Mouse (Mus musculus) ovary, adult 18-20 months (tissue): Measurements from ENCODE around the gene Esp22.
"Not testable (repeated sequence)": the region's sequence is repeated elsewhere in the genome, so short reads cannot be mapped to it uniquely, and the experiment has no call there.

ENCODE experiments used
- DNase-seq: peaks from one replicate; pipeline ENCODE4 v3.0.0; 2022; ENCODE audit warnings: low spot score, mixed read lengths

The Esp22 gene

DNA sequence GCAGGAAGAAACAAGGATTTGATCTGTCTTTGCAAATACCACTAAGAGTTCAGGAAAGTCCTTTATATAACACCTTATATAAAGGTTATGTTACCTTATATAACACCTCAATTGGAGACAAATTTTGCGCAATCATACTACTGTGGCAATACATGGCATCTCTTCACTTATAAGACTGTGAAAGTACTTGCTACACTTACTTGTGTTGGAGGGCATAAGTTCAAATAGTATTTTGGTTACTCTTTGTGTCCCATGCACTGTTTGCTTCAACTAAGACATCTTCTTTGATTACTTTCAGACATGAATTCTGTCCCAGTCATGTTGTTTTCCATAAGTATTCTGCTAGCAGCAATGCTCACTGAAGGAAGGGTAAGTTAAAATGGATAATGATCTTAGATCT is at the start of gene Esp22:
Esp22 (plus strand) TSS at position 301 of the 400 bp plus-strand sequence.
- no peak for DNase-seq

DNA sequence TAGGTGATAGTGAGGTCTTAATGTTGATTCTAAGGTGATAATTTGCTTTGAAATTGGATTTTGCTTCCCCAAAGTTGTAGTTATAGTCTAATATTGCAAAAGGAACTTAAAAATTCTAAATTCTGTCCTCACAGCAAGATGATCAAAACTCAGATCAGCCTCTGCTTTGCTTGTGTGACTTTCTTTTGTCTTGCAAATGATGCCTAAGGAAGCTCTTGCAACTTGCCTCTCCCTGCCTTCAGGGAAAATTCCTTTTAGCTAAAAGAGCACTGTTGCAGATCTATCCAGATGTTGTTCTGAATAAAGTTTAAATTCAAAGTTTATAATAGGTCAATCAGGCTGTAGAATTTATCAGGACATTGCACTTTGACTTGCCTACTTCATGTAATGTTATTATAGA is 31.5 kb upstream of the Esp22 start:
- no peak for DNase-seq

DNA sequence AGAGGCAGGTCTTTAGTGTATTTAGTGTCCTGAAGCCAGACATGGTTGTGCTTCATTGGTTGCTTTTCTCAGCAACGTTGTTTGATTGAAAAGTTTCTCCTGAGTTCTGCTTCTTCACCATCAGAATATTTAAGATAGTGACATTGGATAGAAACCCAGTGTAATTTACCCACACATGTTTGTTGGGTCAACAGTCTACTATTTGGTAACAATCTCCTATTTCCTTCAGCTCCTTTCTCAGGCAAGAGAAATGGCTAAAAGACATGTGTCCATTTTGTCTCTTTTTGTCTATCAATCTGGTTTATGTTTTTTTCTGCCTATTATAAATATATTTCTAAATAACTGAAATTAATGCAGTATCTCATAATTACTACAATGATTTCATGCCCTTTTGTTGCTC is 18.2 kb upstream of the Esp22 start, which contains the start of gene Esp23:
Esp23 (minus strand) TSS at position 101 of the 400 bp plus-strand sequence.
- DNase-seq, result no peak

DNA sequence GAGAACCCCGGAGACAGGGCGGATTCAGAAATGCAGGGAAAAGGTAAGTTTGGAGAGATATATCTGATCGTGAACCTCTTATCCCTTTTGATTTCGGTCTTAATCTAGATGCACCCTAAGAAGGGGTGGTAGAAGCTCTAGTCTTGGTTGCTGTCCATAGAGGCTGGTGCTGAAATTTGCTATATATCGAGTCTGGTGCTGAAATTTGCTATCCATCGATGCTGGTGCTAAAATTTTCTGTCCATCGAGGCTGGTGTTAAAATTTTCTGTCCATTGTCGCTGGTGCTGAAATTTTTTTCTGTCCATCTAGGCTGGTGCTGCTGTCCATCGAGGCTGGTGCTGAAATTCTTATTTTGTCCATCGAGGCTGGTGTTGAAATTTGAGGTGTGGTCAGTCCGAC is 12.0 kb downstream of the Esp22 start:
- DNase-seq, result not testable (repeated sequence)

DNA sequence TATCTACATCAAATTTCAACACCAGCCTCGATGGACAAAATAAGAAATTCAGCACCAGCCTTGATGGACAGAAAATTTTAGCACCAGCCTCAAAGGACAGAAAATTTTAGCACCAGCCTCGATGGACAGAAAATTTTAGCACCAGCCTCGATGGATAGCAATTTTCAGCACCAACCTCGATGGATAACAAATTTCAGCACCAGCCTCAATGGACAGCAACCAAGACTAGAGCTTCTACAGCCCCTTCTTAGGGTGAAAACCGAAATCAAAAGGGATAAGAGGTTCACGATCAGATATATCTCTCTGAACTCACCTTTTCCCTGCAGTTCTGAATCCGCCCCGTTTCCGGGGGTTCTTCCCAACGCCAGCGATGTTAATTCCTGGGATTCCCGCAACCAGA is 34.0 kb downstream of the Esp22 start:
- DNase-seq, result not testable (repeated sequence)
